Mouse (Mus musculus) E14TG2a.4 (cell line): ENCODE measurements around the gene Henmt1.

ENCODE experiments used
- CTCF ChIP-seq: conservative IDR thresholded peaks from 2 replicates; pipeline ENCODE4 v1.5.1; 2014; ENCODE audit warnings: low read length
- NANOG ChIP-seq: IDR thresholded peaks from 2 replicates; pipeline ENCODE4 v1.6.1; 2014; ENCODE audit warnings: borderline replicate concordance, low read length, mixed read lengths
- POU5F1 ChIP-seq: IDR thresholded peaks from 2 replicates; pipeline ENCODE4 v1.6.1; 2014; ENCODE audit warnings: low read length, borderline replicate concordance

- TF ChIP-seq CTCF: no peak
- TF ChIP-seq POU5F1: no peak
- no peak for TF ChIP-seq NANOG
Measured at GRCm38 (mm10) chr3:109008180-109008579, 68.5 kb downstream of the Henmt1 start.
